Mouse (Mus musculus): ENCODE measurements around the gene Mdc1. TPM values are rescaled to one million over a fixed set of nuclear protein-coding genes. Genes with fewer than 3 reads are reported as not detected.

Gene Mdc1
- polyA plus RNA-seq, 1 experiment from 2014 or later: 2.7 TPM

DNA sequence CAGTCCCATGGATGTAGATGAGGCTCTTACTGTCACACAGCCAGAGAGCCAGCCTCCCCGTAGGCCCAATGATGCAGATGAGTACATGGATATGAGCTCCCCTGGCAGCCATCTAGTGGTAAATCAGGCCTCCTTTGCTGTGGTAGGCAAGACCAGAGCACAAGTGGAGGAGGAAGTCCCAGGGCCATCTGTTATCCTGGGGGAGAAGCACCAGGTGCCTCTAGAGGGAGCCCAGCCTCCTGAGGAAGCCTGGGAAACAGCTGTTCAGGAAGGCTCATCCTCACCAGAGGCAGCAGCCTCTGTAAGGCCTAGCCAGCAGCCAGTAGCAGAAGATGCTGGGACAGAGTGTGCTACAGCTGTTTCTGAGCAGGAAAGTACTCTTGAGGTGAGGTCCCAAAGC is 6.8 kb downstream of the Mdc1 start:
- no peak overlapping the region for H3K4me3 ChIP-seq (ENCODE audit: low read depth, low read length)
- no peak overlapping the region for H3K9ac ChIP-seq (ENCODE audit: low read depth, low read length)
- ATAC-seq: peak; percentile 48
- no peak overlapping the region for H3K27ac ChIP-seq (ENCODE audit: low read depth, low read length)
- TF ChIP-seq CTCF (IDR thresholded peaks at IDR 0.05; ENCODE audit: low read depth): peak; percentile 65
- 56% methylated on average over 1 of the region's 1 CpGs for WGBS
- H3K27me3 ChIP-seq (replicated peaks; ENCODE audit: control insufficient read depth, insufficient read depth, low read length): no peaks in the 10 kb centered on the region
- no peaks in the 10 kb centered on the region for H3K4me1 ChIP-seq (replicated peaks; ENCODE audit: control insufficient read depth, insufficient read depth, low read length)
- no peak overlapping the region for H3K4me2 ChIP-seq (replicated peaks; ENCODE audit: low read depth)
- no peaks in the 10 kb centered on the region for H3K9me3 ChIP-seq (ENCODE audit: control insufficient read depth)
- H3K36me3 ChIP-seq (ENCODE audit: control insufficient read depth, insufficient read depth): peaks cover 68% of the 10 kb centered on the region

GRCm38 (mm10) chr17:35850974-35851373 is 9.7 kb downstream of the Mdc1 start:
- 86% methylated on average over 3 of the region's 3 CpGs for WGBS
- Histone ChIP-seq H3K27me3 (replicated peaks; ENCODE audit: control insufficient read depth, insufficient read depth, low read length) (no peaks in the 10 kb centered on the region), H3K36me3 (ENCODE audit: control insufficient read depth, insufficient read depth) (peaks cover 83% of the 10 kb centered on the region), H3K4me2 (replicated peaks; ENCODE audit: low read depth) (no peak overlapping the region), H3K27ac (ENCODE audit: low read depth, low read length) (no peak overlapping the region; the same call in 1 of the 2 replicates), H3K9me3 (ENCODE audit: control insufficient read depth) (no peaks in the 10 kb centered on the region), H3K4me1 (replicated peaks; ENCODE audit: control insufficient read depth, insufficient read depth, low read length) (no peaks in the 10 kb centered on the region), H3K4me3 (ENCODE audit: low read depth, low read length) (no peak overlapping the region), H3K9ac (ENCODE audit: low read depth, low read length) (no peak overlapping the region)
- TF ChIP-seq CTCF (IDR thresholded peaks at IDR 0.05; ENCODE audit: low read depth): no peak
- ATAC-seq: no peak

DNA sequence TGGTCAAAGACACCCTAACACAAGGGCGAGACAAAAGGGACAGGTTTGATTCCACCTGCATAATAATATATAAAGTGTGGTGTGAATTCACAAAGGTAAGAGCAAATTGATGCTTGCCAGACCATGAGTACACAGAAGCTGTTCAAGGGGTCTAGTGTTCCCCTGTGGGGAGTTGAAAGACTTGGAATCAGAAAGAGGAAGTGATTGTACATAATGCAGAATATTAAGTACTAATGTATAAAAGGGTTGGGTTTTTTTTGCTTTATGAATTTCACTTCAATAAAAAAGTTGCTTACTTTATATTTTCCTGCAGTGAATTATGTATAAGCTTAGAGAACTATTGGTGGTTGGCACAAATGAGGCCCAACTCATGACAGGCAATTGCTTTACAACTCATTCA is 18.1 kb downstream of the Mdc1 start:
- Histone ChIP-seq H3K9me3 (ENCODE audit: control insufficient read depth) (no peaks in the 10 kb centered on the region), H3K36me3 (ENCODE audit: control insufficient read depth, insufficient read depth) (peaks cover 16% of the 10 kb centered on the region), H3K4me2 (replicated peaks; ENCODE audit: low read depth) (no peak overlapping the region), H3K9ac (ENCODE audit: low read depth, low read length) (no peak overlapping the region), H3K27me3 (replicated peaks; ENCODE audit: control insufficient read depth, insufficient read depth, low read length) (no peaks in the 10 kb centered on the region), H3K27ac (ENCODE audit: low read depth, low read length) (no peak overlapping the region), H3K4me3 (ENCODE audit: low read depth, low read length) (no peak overlapping the region), H3K4me1 (replicated peaks; ENCODE audit: control insufficient read depth, insufficient read depth, low read length) (no peaks in the 10 kb centered on the region)
- ATAC-seq: no peak
- no peak for TF ChIP-seq CTCF (IDR thresholded peaks at IDR 0.05; ENCODE audit: low read depth)
- 86% methylated on average over 1 of the region's 1 CpGs for WGBS

DNA sequence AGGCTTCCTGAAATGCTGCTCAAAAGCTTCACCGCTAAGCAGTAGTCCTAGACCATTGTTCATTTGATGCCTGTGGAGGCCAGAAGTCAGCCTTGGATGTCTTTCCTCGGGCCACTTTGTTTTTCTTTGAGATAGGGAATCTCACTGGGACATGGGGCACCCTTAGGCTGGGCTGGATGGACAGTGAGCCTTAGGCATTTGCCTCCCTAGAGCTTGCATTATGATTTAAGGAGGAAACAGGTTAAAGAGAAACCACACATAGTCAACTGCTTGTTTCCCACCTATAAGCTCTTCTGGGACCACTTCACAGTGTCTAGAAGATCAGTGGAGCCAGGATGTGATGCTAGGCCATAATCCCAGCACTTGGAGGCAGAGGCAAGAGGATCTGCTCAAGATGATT is 18.5 kb downstream of the Mdc1 start:
- no peak for ATAC-seq
- no peak overlapping the region for H3K27ac ChIP-seq (ENCODE audit: low read depth, low read length)
- no peak overlapping the region for H3K4me2 ChIP-seq (replicated peaks; ENCODE audit: low read depth)
- H3K27me3 ChIP-seq (replicated peaks; ENCODE audit: control insufficient read depth, insufficient read depth, low read length): no peaks in the 10 kb centered on the region
- no peak for TF ChIP-seq CTCF (IDR thresholded peaks at IDR 0.05; ENCODE audit: low read depth)
- H3K4me1 ChIP-seq (replicated peaks; ENCODE audit: control insufficient read depth, insufficient read depth, low read length): no peaks in the 10 kb centered on the region
- 56% methylated on average over 2 of the region's 2 CpGs for WGBS
- no peak overlapping the region for H3K9ac ChIP-seq (ENCODE audit: low read depth, low read length)
- peaks cover 11% of the 10 kb centered on the region for H3K36me3 ChIP-seq (ENCODE audit: control insufficient read depth, insufficient read depth)
- H3K9me3 ChIP-seq (ENCODE audit: control insufficient read depth): no peaks in the 10 kb centered on the region
- no peak overlapping the region for H3K4me3 ChIP-seq (ENCODE audit: low read depth, low read length)

DNA sequence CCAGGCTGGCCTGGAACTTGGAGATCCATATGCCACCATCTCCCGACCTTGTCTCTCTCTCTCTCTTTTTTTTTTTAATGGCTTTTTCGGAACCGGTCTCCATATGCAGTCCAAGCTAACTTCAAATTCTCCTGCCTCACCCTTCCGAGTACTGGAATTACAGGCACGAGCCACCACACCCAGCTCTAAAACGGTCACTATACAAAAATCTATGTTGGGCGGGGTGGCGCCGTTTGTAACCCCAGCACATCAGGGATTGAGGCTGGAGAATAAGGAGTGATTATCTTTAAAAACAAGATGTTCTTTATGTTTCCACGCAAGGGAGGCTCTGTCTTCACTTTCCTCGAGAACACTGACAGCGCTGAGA is 19.5 kb downstream of the Mdc1 start:
- H3K9ac ChIP-seq (ENCODE audit: low read depth, low read length): peak overlapping the region; percentile 53
- peak overlapping the region; percentile 81 for H3K4me2 ChIP-seq (replicated peaks; ENCODE audit: low read depth)
- no peak for ATAC-seq
- H3K9me3 ChIP-seq (ENCODE audit: control insufficient read depth): no peaks in the 10 kb centered on the region
- no peaks in the 10 kb centered on the region for H3K27me3 ChIP-seq (replicated peaks; ENCODE audit: control insufficient read depth, insufficient read depth, low read length)
- WGBS: 6% methylated on average over 12 of the region's 12 CpGs
- TF ChIP-seq CTCF (IDR thresholded peaks at IDR 0.05; ENCODE audit: low read depth): no peak
- H3K4me1 ChIP-seq (replicated peaks; ENCODE audit: control insufficient read depth, insufficient read depth, low read length): no peaks in the 10 kb centered on the region
- no peak overlapping the region for H3K27ac ChIP-seq (ENCODE audit: low read depth, low read length)
- H3K36me3 ChIP-seq (ENCODE audit: control insufficient read depth, insufficient read depth): peaks cover 9% of the 10 kb centered on the region; the same call in 1 of the 2 replicates
- H3K4me3 ChIP-seq (ENCODE audit: low read depth, low read length): peak overlapping the region; percentile 73

DNA sequence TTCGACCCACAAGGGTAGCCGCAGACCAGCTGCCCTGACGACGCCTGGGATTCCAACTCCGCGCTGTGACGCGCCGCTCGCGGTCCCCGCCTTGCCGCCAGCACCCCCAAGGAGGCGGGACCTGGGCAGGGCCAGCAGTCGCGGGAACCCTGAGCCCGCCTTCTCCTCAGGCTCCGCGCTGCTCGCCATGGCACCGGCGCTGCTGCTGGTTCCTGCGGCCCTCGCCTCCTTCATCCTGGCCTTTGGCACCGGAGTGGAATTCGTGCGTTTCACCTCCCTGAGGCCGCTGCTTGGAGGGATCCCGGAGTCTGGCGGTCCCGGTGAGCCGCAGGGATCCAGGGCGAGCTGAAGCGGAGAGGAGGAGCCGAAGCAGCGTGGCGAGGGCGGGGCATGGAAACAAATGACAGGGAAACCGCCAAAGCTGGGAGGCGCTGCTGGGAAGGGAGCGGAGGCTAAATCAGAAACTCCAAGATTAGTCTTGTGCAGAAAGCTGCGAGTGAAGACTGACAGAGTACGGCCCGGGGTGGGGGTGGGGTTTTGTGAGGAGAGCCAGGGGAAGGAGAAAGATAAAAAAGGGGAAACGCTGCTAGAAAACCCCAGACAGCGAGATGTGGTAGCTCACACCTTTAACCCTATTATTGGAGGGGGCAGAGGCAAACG is 20.0 kb downstream of the Mdc1 start, which contains the start of gene Nrm:
Nrm (plus strand) TSS at position 121 of the 660 bp plus-strand sequence.
- H3K9me3 ChIP-seq (ENCODE audit: control insufficient read depth): no peaks in the 10 kb centered on the region
- under 1% methylated on average over 47 of the region's 47 CpGs for WGBS
- H3K4me1 ChIP-seq (replicated peaks; ENCODE audit: control insufficient read depth, insufficient read depth, low read length): no peaks in the 10 kb centered on the region
- H3K4me3 ChIP-seq (ENCODE audit: low read depth, low read length): peak within 1 kb of the TSS; percentile 73
- peak; percentile 90 for ATAC-seq
- H3K36me3 ChIP-seq (ENCODE audit: control insufficient read depth, insufficient read depth): peaks cover 9% of the 10 kb centered on the region; the same call in 1 of the 2 replicates
- H3K4me2 ChIP-seq (replicated peaks; ENCODE audit: low read depth): peak within 1 kb of the TSS; percentile 81
- H3K27me3 ChIP-seq (replicated peaks; ENCODE audit: control insufficient read depth, insufficient read depth, low read length): no peaks in the 10 kb centered on the region
- TF ChIP-seq CTCF (IDR thresholded peaks at IDR 0.05; ENCODE audit: low read depth): peak; percentile 74
- H3K9ac ChIP-seq (ENCODE audit: low read depth, low read length): peak within 1 kb of the TSS; percentile 53
- H3K27ac ChIP-seq (ENCODE audit: low read depth, low read length): peak within 1 kb of the TSS; percentile 50; the same call in 1 of the 2 replicates

Data from intestine, postnatal 0 days (tissue).